Mouse (Mus musculus): ENCODE results near the gene Srsf2.
"Not testable (repeated sequence)": the region's sequence is repeated elsewhere in the genome, so short reads cannot be mapped to it uniquely, and the experiment has no call there.

Srsf2 gene

GRCm38 (mm10) chr11:116852891-116853511, at the start of gene Srsf2:
Gene Srsf2, minus strand, starts transcription at chr11:116853094.
- peak; percentile 96 for DNase-seq (ENCODE audit: low read depth, low spot score)

DNA sequence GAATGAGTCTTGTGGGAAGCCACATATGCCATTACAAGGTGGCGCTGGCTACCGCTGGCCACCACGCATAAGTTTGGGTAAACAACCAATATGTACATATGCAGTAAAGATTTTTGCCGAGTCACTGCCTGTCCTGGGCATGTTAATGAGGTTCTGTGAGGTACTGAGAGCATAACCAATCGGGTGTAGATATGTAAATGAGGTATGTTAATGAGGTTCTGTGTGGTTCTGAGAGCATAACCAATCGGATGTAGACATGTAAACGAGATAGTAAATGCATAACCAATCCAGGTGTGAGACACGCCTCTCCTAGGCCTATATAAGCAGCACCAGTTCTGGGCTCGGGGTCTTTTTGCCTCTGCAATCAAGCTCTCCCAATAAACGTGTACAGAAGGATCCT, 49.7 kb upstream of the Srsf2 start:
- DNase-seq (ENCODE audit: low read depth, low spot score) = not testable (repeated sequence)

GRCm38 (mm10) chr11:116899247-116899646, 46.4 kb upstream of the Srsf2 start:
- DNase-seq (ENCODE audit: low read depth, low spot score) = no peak

- no peak for DNase-seq (ENCODE audit: low read depth, low spot score)
Measured at GRCm38 (mm10) chr11:116895402-116895801, 42.5 kb upstream of the Srsf2 start.

DNA sequence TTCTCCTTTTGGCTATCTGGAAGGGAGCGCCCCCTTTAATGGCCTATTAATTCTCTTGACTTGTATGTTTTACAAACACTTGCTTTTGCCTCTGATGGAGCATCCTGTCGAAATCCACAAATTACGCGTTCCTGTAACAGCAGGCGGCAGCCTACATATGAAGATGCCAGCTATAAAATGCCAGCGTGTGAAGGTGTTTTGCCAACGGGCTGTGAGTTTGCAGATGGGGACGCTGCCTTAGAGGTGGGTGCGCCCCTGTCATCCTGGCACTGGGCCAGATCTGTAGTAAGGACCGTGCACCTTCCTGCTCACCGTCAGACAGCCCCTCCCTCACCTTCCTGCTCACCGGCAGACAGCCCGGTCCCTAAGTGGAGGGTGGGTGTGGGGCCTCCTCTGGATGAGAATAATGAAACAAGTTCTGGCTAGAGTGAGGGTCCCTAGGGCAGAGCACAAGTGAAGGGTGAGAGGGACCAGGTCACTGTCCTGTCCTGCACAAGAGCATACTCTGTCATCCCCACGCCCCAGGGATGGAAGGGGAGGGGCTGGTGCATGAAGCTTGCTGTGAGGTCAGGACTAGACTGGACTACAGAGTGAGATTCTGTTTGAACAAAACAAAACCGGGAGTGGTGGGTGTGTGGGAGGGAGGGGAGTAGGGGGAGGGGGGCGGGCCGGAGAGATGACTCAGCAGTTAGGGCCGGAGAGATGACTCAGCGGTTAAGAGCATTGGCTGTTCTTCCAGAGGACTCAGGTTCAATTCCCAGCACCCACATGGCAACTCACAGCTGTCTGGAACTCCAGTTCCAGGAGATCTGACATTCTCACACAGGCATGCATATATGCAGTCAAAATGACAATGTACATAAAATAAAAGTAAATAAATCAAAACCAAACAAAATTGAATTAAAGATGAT, 40.9 kb upstream of the Srsf2 start:
- DNase-seq (ENCODE audit: low read depth, low spot score) = no peak

GRCm38 (mm10) chr11:116887136-116887535, 34.2 kb upstream of the Srsf2 start:
- DNase-seq (ENCODE audit: low read depth, low spot score) = no peak

DNA sequence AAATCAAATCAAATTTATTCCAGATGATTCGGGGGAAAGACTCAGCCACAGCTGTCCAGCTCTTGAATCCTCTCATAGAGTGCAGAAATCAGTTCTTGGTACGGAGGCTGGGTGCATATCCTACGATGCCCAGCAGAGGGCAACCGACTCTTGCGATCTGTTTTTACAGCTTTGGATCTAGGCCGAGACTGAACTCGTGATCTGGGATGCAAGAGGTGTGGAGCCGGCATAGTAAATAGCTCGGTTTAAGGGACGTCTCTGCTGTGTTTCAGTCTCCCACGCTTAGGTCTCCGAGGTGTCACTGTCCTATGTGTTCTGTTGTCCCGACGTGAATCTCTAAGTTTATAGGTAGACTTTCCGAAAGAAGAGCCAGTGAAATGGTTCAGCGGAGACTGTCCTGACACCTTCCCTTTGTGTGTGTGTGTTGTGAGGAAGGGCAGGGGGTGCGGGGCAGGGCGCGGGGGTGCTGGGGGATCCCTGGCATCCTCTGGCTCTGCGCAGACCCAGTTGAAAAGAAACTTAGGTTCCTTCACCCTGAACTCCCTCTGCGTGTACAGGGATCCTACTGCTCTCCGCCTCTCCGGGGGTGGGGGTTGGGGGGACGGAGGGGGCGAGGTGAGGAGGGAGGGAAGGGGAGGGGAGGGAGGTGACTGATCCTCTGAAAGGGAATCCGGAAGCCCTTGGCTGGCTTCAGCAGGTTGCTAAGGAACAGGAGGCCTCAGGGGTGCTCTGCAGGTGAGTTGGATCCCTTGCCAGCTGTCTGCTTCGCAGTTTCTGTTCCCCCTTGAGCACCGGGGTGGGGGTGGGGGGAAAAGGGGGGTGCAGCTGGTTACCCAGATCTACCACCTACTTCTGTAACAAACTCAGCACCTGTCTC, 32.6 kb upstream of the Srsf2 start:
- peak; percentile 90 for DNase-seq (ENCODE audit: low read depth, low spot score)

DNA sequence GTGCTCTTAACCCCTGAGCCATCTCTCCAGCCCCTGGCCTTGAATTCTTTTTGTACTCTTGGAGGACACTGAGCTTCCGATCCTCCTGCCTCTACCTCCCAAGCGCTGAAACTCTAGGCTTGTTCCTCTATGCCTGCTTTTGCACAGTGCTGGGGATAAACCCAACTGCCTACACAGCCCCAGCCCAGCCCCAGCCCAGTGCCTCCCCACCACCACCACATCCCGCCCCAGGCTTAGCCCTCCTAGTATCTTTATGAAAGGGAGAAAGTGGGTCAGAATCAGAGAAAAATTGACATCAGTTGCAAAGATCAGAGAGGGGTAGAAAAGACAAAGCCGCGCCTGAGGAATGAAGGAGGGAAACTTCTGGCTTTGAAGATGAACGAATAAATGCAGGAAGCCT, 31.2 kb upstream of the Srsf2 start:
- no peak for DNase-seq (ENCODE audit: low read depth, low spot score)

DNA sequence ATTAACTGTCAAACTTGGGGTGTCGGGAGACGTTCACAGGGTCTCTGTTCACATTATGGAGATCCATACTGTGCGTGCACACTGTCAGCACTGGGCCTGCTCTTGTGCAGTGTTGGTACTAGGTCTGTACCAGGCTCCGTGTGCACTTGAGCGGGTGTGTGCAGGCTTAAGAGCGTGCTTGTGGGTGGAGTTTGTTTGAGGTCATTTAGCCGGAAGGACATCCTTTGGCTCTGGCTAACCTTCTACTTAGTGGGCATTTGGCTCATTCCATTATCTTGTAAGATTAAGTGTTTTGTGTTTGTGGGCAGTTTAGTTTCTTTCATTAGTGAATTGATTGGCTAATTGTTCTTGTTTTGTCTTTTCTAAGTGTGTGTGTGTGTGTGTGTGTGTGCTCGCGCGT, 29.6 kb upstream of the Srsf2 start:
- no peak for DNase-seq (ENCODE audit: low read depth, low spot score)

- DNase-seq (ENCODE audit: low read depth, low spot score) = no peak
Measured at GRCm38 (mm10) chr11:116881440-116881839, 28.5 kb upstream of the Srsf2 start.

DNA sequence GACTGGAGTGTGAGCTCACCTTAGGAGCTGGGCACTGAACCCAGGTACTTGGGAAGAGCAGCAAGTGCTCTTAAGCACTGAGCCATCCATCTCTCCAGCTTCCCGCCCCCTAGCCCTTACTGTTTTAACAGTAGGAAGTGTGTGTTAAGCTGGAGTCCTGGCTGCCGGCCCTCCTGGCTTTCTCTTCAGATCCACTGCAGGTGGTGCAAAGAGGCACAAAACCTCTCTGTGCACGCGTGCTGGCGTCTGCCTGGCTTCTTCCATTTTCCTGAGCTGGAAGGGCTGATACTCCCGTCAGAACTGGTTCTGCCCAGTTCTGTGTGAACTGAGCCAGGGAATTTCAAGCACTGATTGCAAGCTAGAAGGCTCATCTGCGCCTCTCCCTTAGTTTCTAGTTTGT, 27.9 kb upstream of the Srsf2 start:
- DNase-seq (ENCODE audit: low read depth, low spot score) = no peak

DNA sequence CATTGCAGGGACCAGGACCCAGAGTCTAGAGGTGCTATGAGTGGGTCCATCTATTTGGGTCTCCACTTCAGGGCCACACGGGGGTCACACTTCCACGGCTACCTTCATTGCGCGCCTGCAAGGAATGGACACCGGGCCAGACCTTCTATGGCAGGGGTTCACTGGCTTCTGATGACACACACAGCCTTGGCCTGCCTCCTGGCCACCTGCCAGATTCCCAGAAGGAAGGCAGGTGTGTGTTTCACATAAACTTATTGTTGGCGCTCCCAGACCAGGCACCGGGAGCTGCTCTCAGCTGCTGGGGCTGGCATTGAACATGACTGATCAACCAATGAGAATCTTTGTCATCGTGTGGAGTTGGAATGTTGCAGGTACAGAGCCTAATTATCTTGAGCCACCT, 25.6 kb upstream of the Srsf2 start:
- no peak for DNase-seq (ENCODE audit: low read depth, low spot score)

DNA sequence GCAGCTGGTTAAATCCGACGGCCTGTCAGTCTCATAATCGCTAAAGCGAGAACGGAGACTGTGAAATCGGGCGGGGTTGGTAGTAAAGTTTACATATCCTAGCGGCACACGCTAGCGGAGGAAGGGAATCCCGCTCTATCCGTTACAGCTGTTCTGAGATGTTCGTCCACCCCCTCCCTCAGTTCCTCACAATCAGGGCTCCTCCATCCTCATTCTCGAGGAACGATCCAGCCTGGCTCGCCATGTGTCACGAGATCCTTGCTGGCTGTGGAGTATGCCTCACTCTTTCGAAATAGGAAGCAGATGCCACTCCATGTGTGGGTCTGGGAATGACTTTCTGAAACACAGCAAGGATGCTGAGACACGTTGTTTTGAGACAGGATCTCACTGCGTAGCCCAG, 21.1 kb upstream of the Srsf2 start:
- DNase-seq (ENCODE audit: low read depth, low spot score) = no peak

GRCm38 (mm10) chr11:116871538-116871937, 18.6 kb upstream of the Srsf2 start:
- no peak for DNase-seq (ENCODE audit: low read depth, low spot score)

GRCm38 (mm10) chr11:116869641-116870040, 16.7 kb upstream of the Srsf2 start:
- DNase-seq (ENCODE audit: low read depth, low spot score) = no peak

GRCm38 (mm10) chr11:116869223-116869622, 16.3 kb upstream of the Srsf2 start:
- DNase-seq (ENCODE audit: low read depth, low spot score) = no peak

DNA sequence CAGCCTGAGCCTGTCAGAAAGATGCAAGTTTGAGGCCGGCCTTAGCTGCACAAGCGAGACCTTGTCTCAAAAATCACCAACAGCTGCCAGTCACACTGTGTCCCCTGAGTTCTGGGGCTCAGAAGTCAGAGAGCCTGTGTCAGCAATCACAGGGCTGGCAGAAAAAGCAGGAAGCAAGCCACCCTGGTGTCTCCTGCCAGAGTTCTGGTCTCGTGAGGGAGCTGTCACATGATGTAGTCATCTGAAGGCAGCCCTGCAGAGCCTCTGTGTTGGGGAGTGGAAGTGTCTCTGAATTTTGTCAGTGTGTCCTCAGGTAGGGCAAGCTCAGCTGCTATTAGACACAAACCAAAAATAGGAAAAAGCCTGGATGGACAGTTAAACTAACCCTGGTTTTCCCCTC, 15.2 kb upstream of the Srsf2 start:
- no peak for DNase-seq (ENCODE audit: low read depth, low spot score)

- no peak for DNase-seq (ENCODE audit: low read depth, low spot score)
Measured at GRCm38 (mm10) chr11:116865945-116866585, 13.2 kb upstream of the Srsf2 start.

- no peak for DNase-seq (ENCODE audit: low read depth, low spot score)
Measured at GRCm38 (mm10) chr11:116864444-116864843, 11.6 kb upstream of the Srsf2 start.

GRCm38 (mm10) chr11:116857183-116857850, 4.4 kb upstream of the Srsf2 start:
- DNase-seq (ENCODE audit: low read depth, low spot score) = no peak

DNA sequence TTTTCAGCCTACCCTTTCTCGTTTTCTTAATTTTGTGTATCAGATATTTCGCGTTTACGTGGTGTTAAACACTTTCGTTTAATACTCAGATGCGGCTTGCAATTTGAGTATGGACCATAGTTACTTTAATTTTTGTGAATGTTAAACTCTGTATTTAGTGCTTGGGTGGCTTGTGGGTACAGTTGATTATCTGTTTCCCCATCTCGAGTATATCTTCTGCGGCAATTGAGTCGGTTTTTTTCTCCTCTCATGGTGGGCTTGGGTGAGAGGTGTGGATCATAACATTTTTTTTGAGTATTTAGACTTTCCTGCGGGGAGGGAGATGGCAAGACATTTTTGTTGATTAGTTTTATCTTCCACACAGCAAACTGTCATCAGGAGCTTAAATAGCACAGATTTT, 1.4 kb upstream of the Srsf2 start:
- no peak for DNase-seq (ENCODE audit: low read depth, low spot score)
